8 mouse cellular contexts compared by ENCODE assay signal in the genomic region with DNA sequence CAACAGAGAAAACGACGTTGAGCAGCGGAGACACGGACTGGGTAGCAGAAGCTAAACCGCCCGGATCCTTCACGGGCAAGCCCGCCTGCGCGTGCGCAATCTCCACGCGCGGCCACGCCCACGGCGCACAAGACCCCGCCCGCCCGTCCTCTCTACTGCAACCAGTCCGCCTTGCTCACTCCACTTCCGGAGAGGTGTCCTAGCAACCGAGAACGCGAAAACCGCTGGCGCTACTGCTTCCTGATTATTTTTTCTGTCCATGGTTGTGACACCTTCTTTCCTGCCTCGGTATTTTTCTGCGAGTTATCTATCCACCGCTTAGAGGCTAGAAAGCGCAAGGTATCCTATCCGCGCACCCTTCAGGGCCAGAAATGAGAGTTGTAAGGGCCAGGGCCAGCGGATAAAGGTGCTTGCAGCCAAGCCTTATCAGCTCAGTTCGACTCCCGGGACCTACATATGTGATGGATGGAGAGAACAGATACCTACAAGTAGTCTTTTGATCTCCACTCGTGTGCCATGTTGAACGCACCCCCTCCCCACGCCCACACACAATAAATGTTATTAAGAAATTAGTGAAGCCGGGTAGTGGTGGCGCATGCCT. TPM values are rescaled to one million over a fixed set of nuclear protein-coding genes. Genes with fewer than 3 reads are reported as not detected.
DNase-seq lines count a peak whose midpoint lies in the region; ATAC-seq and TF ChIP-seq lines count a peak whose summit lies in the region.

TSS of gene Ttll1 (minus strand) at position 89 of the 601 bp plus-strand sequence.

- H3K27ac ChIP-seq in hindbrain, embryonic 13.5 days: peak within 1 kb of the TSS; percentile 88

- in situ Hi-C loops in Patski (cut with MboI; ENCODE audit: low pct_unique_long_range_greater_than_20kb): loop anchor here (25.0 kb wide), 1 partner anchor 699 kb away; no protein-coding TSS in a partner anchor

- peak within 1 kb of the TSS; percentile 72 for H3K9ac ChIP-seq in hindbrain, embryonic 13.5 days

- no peak for TF ChIP-seq CTCF in Patski (IDR thresholded peaks at IDR 0.05)

- peak within 1 kb of the TSS; percentile 49 for H3K4me3 ChIP-seq in hindbrain, embryonic 13.5 days

- POLR2A ChIA-PET in Patski (lab: Charles Lee): interaction anchor here (0.6 to 0.8 kb wide), 2 partner anchors 11 to 31 kb away, joined by 3 read pairs; no protein-coding TSS in a partner anchor

- H3K27me3 ChIP-seq in Patski: no peaks in the 10 kb centered on the region
- H3K27me3 ChIP-seq in hindbrain, embryonic 13.5 days: peaks cover 9% of the 10 kb centered on the region

- 0 out of 2 replicates have a peak, but pooled peaks cover 2% of the 10 kb centered on the region for H3K36me3 ChIP-seq in hindbrain, embryonic 13.5 days

- WGBS in hindbrain, embryonic 13.5 days: 13% methylated on average over 41 of the region's 41 CpGs

- peak; percentile 44 for DNase-seq in Patski (ENCODE audit: low read depth, low spot score)
- DNase-seq in cerebellum, postnatal 14 days: peak; percentile 95 to 96
- peak; percentile 88 to 93 for DNase-seq in frontal cortex, postnatal 14 days (ENCODE audit: low spot score in 2 of 2)
- DNase-seq in layer of hippocampus, postnatal 25 days (ENCODE audit: extremely low spot score in 1 of 2, low spot score in 1 of 2): peak; percentile 84 to 87
- DNase-seq in lung, postnatal 25 days (ENCODE audit: low spot score): peak; percentile 97
- peak; percentile 95 for DNase-seq in retina, embryonic 14.5 days (ENCODE audit: low spot score)
- DNase-seq in thymus, postnatal 4 days: peak; percentile 96

- peaks cover 33% of the 10 kb centered on the region for H3K4me1 ChIP-seq in hindbrain, embryonic 13.5 days (replicated peaks)

- ATAC-seq in Patski: peak; percentile 74
- peak; percentile 96 for ATAC-seq in hindbrain, embryonic 13.5 days (ENCODE audit: low FRiP score)

- CTCF ChIA-PET in Patski (lab: Charles Lee): no interaction called here

- no peaks in the 10 kb centered on the region for H3K9me3 ChIP-seq in hindbrain, embryonic 13.5 days

- H3K4me2 ChIP-seq in hindbrain, embryonic 13.5 days: peak within 1 kb of the TSS; percentile 53

RNA-seq across cellular contexts. Expression of gene Ttll1, which starts in this region (rescaled TPM):
- polyA plus RNA-seq in Patski (2021): 28.2 TPM
- polyA plus RNA-seq in hindbrain, embryonic 13.5 days (2015; fragmentation: Nextera tagmentation; extraction: Ambion mirVana): 112 and 113 TPM in 2 replicates
- 10 to 100 TPM; 38.1 to 39.1 TPM for total RNA-seq in layer of hippocampus, postnatal 25 days (2021)

Comparison
In these comparisons a context has a peak if more than half of its experiments do, and no peak if none do; other contexts are left out.
1. Peak in every context shown above with its lines: DNase-seq, ATAC-seq, H3K4me3 ChIP-seq and H3K27ac ChIP-seq.
2. DNase-seq: peak in every context shown above with its lines; median percentile 97 in lung, postnatal 25 days; 96 in thymus, postnatal 4 days; 96 in cerebellum, postnatal 14 days; 95 in retina, embryonic 14.5 days; 90 in frontal cortex, postnatal 14 days; 86 in layer of hippocampus, postnatal 25 days; 44 in Patski.